Mouse (Mus musculus) limb, embryonic 11.5 days (tissue): ENCODE results near the gene Slbp. TPM values are rescaled to one million over a fixed set of nuclear protein-coding genes. Genes with fewer than 3 reads are reported as not detected.
A peak's percentile ranks its signal among the peaks of the same experiment; 100 is the strongest.

Source experiments
- ATAC-seq: fragments of 200-750 bp; cut with Nextera tagmentation; 2 replicates; pipeline ENCODE4 v1.8.0; 2017; ENCODE audit warnings: low read depth; ENCODE audit not compliant: insufficient number of reproducible peaks, low FRiP score, low TSS enrichment
- DNase-seq: peaks from one replicate; pipeline ENCODE4 v3.0.0-alpha.2; 2015; ENCODE audit warnings: low spot score
- H3K27ac ChIP-seq: fragments of 300-500 bp; sonication (generic); replicated peaks from 2 replicates; pipeline ENCODE4 v1.5.1; 2014; ENCODE audit warnings: low read depth, mild to moderate bottlenecking, low read length
- H3K27me3 ChIP-seq: fragments of 300-500 bp; sonication (generic); 2 replicates; pipeline ENCODE4 v1.6.1; 2014; ENCODE audit warnings: mild to moderate bottlenecking, low read length, mixed read lengths; ENCODE audit not compliant: control insufficient read depth, insufficient read depth
- H3K36me3 ChIP-seq: fragments of 300-500 bp; sonication (generic); 2 replicates; pipeline ENCODE4 v1.6.1; 2014; ENCODE audit warnings: mild to moderate bottlenecking, low read length, moderate library complexity, mixed read lengths; ENCODE audit not compliant: control insufficient read depth, insufficient read depth
- H3K4me1 ChIP-seq: fragments of 300-500 bp; sonication (generic); 2 replicates; pipeline ENCODE4 v1.6.1; 2014; ENCODE audit warnings: low read length, mixed read lengths; ENCODE audit not compliant: control insufficient read depth, insufficient read depth
- H3K4me2 ChIP-seq: fragments of 300-500 bp; sonication (generic); 2 replicates; pipeline ENCODE4 v1.6.1; 2014; ENCODE audit warnings: low read depth, mild to moderate bottlenecking, moderate library complexity; ENCODE audit not compliant: severe bottlenecking
- H3K4me3 ChIP-seq: fragments of 300-500 bp; sonication (generic); 2 replicates; pipeline ENCODE4 v1.5.1; 2014; ENCODE audit warnings: low read depth, low read length
- H3K9ac ChIP-seq: fragments of 300-500 bp; sonication (generic); 2 replicates; pipeline ENCODE4 v1.6.1; 2014; ENCODE audit warnings: mild to moderate bottlenecking, low read length
- H3K9me3 ChIP-seq: fragments of 300-500 bp; sonication (generic); 2 replicates; pipeline ENCODE4 v1.6.1; 2016; ENCODE audit warnings: low read length; ENCODE audit not compliant: control insufficient read depth
- WGBS: fragments of 180-500 bp; shearing (Covaris S2); extraction: QIAGEN DNeasy Blood & Tissue Kit; methylation state at CpG from one replicate; pipeline ENCODE4 v1.1.7; 2014; 5-methylcytosine and 5-hydroxymethylcytosine counted together
- polyA plus RNA-seq: library from polyadenylated mRNA; unstranded; fragments of >200 nt; fragmentation: Nextera tagmentation; extraction: Ambion mirVana; gene quantifications from 2 replicates; pipeline ENCODE4 v1.2.1, GENCODE M21; 2014

Gene Slbp
- polyA plus RNA-seq, 1 experiment from 2014 or later = 336 TPM

DNA sequence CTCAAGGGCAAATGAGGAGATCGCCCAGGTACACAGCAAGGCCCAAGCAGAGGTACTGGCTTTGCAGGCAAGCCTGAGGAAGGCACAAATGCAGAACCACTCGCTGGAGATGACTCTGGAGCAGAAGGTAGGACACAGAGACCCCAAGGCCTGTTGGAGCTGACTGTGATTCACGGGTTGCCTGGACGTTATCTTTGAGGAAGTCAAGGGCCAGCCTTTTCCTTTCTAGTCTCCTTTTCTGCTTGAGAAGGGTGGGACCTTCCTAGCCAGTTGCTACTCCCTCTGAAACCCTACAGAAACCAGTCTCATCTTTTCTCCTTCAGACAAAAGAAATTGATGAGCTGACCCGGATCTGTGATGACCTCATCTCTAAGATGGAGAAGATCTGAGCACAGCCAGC, 19.3 kb upstream of the Slbp start:
- Histone ChIP-seq H3K4me3 (no peak overlapping the region), H3K4me2 (no peak overlapping the region), H3K9ac (no peak overlapping the region), H3K4me1 (peaks cover 2% of the 10 kb centered on the region; the same call in 1 of the 2 replicates), H3K9me3 (no peaks in the 10 kb centered on the region), H3K27me3 (no peaks in the 10 kb centered on the region), H3K36me3 (peaks cover 26% of the 10 kb centered on the region), H3K27ac (no peak overlapping the region)
- ATAC-seq = no peak
- 80% methylated on average over 5 of the region's 5 CpGs for WGBS
- no peak for DNase-seq

DNA sequence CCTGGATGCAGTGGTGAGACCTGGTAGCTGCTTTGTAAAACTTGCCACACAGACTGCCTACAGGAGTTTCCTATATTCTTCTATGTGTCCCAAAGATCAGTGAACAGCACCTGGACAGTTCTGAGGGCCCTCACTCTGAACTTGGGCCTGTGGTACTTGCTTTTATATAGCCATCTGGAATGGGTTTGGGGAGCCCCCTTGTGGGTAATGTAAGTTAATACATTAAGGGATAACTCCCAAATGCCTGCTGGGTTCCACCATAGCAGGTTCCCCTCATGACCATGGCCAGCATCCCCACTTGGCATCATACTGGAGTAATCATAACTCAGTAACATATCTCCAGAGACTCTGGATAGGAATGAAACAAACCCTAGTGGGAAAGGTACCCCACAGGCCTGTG, 15.8 kb upstream of the Slbp start:
- Histone ChIP-seq H3K4me1 (no peaks in the 10 kb centered on the region), H3K4me2 (no peak overlapping the region), H3K9me3 (no peaks in the 10 kb centered on the region), H3K4me3 (no peak overlapping the region), H3K9ac (no peak overlapping the region), H3K27me3 (no peaks in the 10 kb centered on the region), H3K36me3 (peaks cover 28% of the 10 kb centered on the region), H3K27ac (no peak overlapping the region)
- DNase-seq (peak; percentile 37), ATAC-seq (no peak)

DNA sequence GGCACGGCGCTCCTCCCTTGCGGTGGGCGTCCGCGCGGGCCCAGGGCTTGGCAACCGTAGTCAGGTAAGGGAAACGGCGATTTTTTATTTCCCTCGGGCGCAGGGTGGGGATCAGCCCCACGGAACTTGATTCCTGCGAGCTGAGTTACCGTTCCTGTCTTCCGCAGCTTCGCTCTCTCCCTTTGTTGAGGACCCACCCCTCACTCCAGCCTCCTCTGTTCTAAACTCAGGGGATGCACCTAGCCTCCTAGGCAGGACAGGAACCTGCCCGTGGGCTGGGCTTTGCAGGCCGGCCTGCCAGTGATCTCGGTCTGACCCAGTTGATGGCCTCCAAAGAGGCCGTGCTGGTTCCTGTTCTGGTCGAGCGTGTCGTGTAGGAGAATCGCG, 6.3 kb upstream of the Slbp start:
- DNase-seq = no peak
- Histone ChIP-seq H3K27ac (peak overlapping the region; percentile 86; the same call in 1 of the 2 replicates), H3K9me3 (no peaks in the 10 kb centered on the region), H3K4me2 (peak overlapping the region; percentile 95), H3K9ac (peak overlapping the region; percentile 87), H3K4me1 (peaks cover 9% of the 10 kb centered on the region), H3K4me3 (peak overlapping the region; percentile 92), H3K27me3 (no peaks in the 10 kb centered on the region), H3K36me3 (peaks cover 11% of the 10 kb centered on the region)
- WGBS = under 1% methylated on average over 26 of the region's 26 CpGs
- ATAC-seq = no peak; the same call in 1 of the 2 replicates

DNA sequence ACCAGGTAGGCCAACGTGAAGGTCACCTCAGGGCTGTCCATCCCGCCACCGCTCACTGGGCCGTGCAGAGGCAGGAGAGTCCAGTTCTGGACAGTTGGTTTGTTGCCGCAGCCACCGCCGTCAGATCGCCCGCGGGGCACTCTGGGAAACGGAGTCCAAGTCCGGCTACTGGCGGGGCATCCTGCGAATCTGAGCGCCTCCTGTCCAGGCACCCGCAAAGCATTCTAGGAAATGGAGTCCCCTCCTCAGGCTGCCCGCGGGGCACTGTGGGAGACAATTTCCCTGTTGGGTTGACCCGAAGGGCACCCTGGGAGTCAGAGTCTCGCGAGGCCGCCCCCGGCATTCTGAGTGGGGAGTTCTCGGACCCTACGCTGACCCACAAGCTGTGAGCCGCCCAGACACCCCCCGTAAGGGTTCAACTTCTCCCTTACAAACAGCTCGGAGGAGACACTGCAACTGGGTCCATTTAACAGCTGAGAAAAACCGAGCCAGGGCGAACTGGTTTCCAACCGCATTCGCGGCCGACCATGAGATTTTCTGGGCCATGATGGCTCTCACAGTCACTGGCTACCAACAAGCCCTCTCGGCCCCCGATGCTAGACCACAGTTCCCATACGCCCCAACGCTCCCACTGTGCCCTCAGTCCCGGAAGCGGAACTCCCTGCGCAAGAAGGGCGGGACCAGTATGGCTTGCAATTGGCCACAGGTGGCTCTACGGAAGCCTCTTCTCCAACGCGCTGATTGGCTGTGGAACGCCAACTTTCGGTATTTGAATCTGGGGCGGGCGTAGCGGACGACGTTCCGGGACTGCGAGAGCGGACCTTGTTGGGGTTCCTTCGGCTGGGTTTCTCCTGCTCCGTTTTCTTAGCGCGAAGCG, 5.7 kb upstream of the Slbp start, which contains the start of the genes Tacc3 and Tmem129:
TSS of gene Tacc3 (plus strand) at position 342 of the 877 bp plus-strand sequence.
TSS of gene Tmem129 (minus strand) at position 630 of the 877 bp plus-strand sequence.
- no peaks in the 10 kb centered on the region for H3K9me3 ChIP-seq
- peak within 1 kb of the TSS; percentile 92 for H3K4me3 ChIP-seq
- peaks cover 9% of the 10 kb centered on the region for H3K4me1 ChIP-seq
- H3K27me3 ChIP-seq = no peaks in the 10 kb centered on the region
- DNase-seq = peak; percentile 98
- WGBS = under 1% methylated on average over 60 of the region's 60 CpGs
- peak; percentile 96 for ATAC-seq
- H3K4me2 ChIP-seq = peak within 1 kb of the TSS; percentile 95
- peak within 1 kb of the TSS; percentile 86 for H3K27ac ChIP-seq
- peaks cover 11% of the 10 kb centered on the region for H3K36me3 ChIP-seq
- peak within 1 kb of the TSS; percentile 87 for H3K9ac ChIP-seq

DNA sequence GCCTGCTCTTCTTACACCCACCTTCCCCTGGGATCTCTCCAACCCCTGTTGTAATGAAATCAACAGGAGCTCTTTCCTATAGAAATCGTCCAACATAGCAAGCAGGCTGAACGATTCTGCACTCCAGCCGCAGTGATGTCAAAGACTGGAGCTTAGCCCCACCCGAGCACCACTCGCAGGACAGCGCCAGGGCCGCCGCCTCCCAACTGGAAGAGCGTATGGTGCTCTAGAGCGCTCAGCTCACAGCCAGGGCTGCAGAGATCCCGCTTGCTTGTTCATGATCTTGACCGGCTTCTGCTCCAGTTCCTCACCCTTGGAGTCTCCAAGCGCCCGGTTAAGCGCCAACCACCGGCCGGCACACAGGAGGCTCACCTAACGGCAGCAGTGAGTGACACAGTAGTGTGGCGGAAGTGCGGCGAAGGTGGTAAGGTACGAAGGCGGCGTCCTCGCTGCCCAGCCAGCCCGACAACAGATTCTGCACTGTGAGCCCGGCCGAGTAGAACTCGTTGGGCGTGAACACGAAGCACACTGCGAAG, 4.9 kb upstream of the Slbp start:
- Histone ChIP-seq H3K27ac (no peak overlapping the region; the same call in 1 of the 2 replicates), H3K4me2 (peak overlapping the region; percentile 95), H3K36me3 (peaks cover 7% of the 10 kb centered on the region; the same call in 1 of the 2 replicates), H3K9me3 (no peaks in the 10 kb centered on the region), H3K9ac (peak overlapping the region; percentile 87), H3K27me3 (no peaks in the 10 kb centered on the region), H3K4me1 (peaks cover 12% of the 10 kb centered on the region), H3K4me3 (peak overlapping the region; percentile 92)
- DNase-seq (no peak), ATAC-seq (peak; percentile 12; the same call in 1 of the 2 replicates)
- under 1% methylated on average over 32 of the region's 32 CpGs for WGBS

DNA sequence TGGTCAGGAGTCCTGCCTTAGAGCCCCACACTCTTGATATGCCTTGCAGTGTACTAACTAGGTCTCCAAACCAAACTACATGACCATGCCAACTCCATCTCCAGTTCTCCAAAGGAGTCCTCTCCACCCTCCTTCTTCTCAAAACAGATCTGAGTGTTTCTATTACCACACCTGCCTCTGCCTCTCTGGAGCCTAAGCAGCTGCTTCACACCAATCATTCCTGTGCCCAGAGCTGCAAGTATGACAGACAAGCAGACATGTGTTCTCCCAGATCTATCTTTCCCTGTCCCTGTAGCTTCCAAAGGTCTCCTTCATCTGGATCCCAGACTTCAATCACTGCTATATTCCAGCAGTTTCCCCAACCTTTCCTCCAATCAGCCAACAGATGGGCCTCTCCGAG, 4.4 kb upstream of the Slbp start:
- Histone ChIP-seq H3K9ac (peak overlapping the region; percentile 87), H3K27me3 (no peaks in the 10 kb centered on the region), H3K27ac (no peak overlapping the region), H3K4me1 (peaks cover 12% of the 10 kb centered on the region), H3K9me3 (no peaks in the 10 kb centered on the region), H3K4me2 (peak overlapping the region; percentile 95), H3K4me3 (peak overlapping the region; percentile 92), H3K36me3 (peaks cover 5% of the 10 kb centered on the region; the same call in 1 of the 2 replicates)
- no peak for ATAC-seq
- 44% methylated on average over 1 of the region's 1 CpGs for WGBS
- DNase-seq = no peak

DNA sequence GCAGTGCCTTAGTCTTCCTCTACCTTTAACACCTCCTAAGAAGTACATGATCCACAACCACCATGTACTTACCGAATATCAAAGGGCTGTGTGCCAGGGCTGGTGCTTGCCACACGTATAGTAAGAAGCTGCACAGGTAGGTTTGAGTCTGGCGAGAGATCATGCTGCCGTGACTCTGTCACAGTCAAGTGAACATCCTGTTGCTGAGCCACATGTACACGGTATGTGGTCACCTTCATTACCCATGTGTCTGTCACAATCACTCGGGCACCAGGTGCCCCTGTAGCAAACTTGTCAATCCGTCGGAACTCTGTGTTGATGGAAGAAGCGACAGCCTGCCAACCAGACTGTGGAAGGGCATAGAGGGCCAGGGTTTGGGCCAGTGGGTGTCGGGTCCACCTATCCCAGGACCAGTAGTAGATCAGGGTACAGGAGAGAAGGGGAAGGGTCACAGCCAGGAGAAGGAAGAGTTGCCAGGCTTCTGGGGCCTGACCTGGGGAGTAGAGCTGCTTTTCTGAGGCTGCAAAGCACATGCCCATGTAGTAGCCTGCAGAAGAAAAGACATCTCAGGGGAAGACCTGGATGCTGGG, 3.0 kb upstream of the Slbp start:
- Histone ChIP-seq H3K27me3 (no peaks in the 10 kb centered on the region), H3K4me2 (no peak overlapping the region), H3K4me3 (no peak overlapping the region), H3K27ac (no peak overlapping the region), H3K36me3 (peaks cover 5% of the 10 kb centered on the region; the same call in 1 of the 2 replicates), H3K4me1 (peaks cover 14% of the 10 kb centered on the region), H3K9ac (no peak overlapping the region), H3K9me3 (no peaks in the 10 kb centered on the region)
- ATAC-seq = no peak
- WGBS = 93% methylated on average over 10 of the region's 10 CpGs
- DNase-seq = no peak

DNA sequence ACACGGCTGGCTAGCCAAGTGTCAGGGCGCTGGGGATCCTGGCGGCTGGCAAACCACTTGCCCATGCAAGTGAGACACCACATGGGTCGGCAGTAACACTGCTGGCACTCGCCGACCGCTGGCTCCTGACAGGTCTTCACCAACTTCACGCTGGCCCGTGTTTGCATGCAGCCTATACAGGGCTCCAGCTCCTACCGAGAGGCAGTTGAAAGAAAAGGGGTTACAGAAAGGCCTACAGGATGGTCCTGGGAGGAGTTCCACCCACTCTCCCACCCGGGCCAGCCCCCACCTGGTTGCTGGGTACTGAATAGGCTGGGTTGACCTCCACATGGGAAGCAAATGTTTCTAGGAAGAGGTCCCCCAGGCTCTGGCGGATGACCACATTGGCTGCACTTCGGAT, 2.0 kb upstream of the Slbp start:
- WGBS = 94% methylated on average over 13 of the region's 13 CpGs
- peaks cover 7% of the 10 kb centered on the region; the same call in 1 of the 2 replicates for H3K36me3 ChIP-seq
- H3K9ac ChIP-seq = no peak overlapping the region
- DNase-seq (no peak), ATAC-seq (no peak)
- H3K27ac ChIP-seq = no peak overlapping the region
- H3K4me1 ChIP-seq = peaks cover 14% of the 10 kb centered on the region
- no peak overlapping the region for H3K4me2 ChIP-seq
- H3K27me3 ChIP-seq = no peaks in the 10 kb centered on the region
- H3K9me3 ChIP-seq = no peaks in the 10 kb centered on the region
- H3K4me3 ChIP-seq = no peak overlapping the region
